Mouse (Mus musculus) testis, adult 2 months (tissue): Measurements from ENCODE around the gene Dcdc2b. TPM values are rescaled to one million over a fixed set of nuclear protein-coding genes. Genes with fewer than 3 reads are reported as not detected.

Experiments used
- H3K27ac ChIP-seq: fragments of 200-500 bp; 2 replicates; pipeline ENCODE4 v1.5.1; 2012; ENCODE audit warnings: low read depth, low read length; ENCODE audit not compliant: control insufficient read depth, insufficient read depth
- H3K27me3 ChIP-seq: fragments of 200-500 bp; 2 replicates; pipeline ENCODE4 v1.6.1; 2012; ENCODE audit warnings: mild to moderate bottlenecking, low read length, moderate library complexity; ENCODE audit not compliant: control insufficient read depth, insufficient read depth
- H3K36me3 ChIP-seq: fragments of 200-500 bp; 2 replicates; pipeline ENCODE4 v1.6.1; 2012; ENCODE audit warnings: mild to moderate bottlenecking, low read length; ENCODE audit not compliant: control insufficient read depth, insufficient read depth
- H3K4me1 ChIP-seq: fragments of 200-500 bp; 2 replicates; pipeline ENCODE4 v1.6.1; 2012; ENCODE audit warnings: low read length; ENCODE audit not compliant: control insufficient read depth, insufficient read depth
- H3K4me3 ChIP-seq: fragments of 200-500 bp; 2 replicates; pipeline ENCODE4 v1.5.1; 2012; ENCODE audit warnings: low read depth, mild to moderate bottlenecking, low read length, moderate library complexity, mixed read lengths; ENCODE audit not compliant: control insufficient read depth
- CTCF ChIP-seq: fragments of 200-500 bp; IDR thresholded peaks from 2 replicates; pipeline ENCODE4 v1.5.1; 2012; ENCODE audit warnings: low read depth, mild to moderate bottlenecking, inconsistent platforms, low read length, moderate library complexity; ENCODE audit not compliant: control insufficient read depth, insufficient read depth, insufficient replicate concordance
- POLR2A ChIP-seq: fragments of 200-500 bp; IDR thresholded peaks from 2 replicates; pipeline ENCODE4 v1.6.1; 2012; ENCODE audit warnings: low read depth, mild to moderate bottlenecking, inconsistent platforms, low read length, moderate library complexity; ENCODE audit not compliant: control insufficient read depth
- polyA plus RNA-seq: library from polyadenylated mRNA; depleted of rRNA; stranded (reverse); fragments of >200 nt; gene quantifications from 2 replicates; pipeline ENCODE4 v1.2.3, GENCODE M21; 2012; rRNA removed

Dcdc2b gene
- 15.5 and 19.4 TPM in 2 replicates for polyA plus RNA-seq

GRCm38 (mm10) chr4:129614093-129614492, at the start of gene Dcdc2b:
TSS of gene Dcdc2b (minus strand) at chr4:129614257.
- Histone ChIP-seq H3K27me3 (no peaks in the 10 kb centered on the region), H3K4me3 (no peak within 1 kb of the TSS), H3K4me1 (peaks cover 12% of the 10 kb centered on the region; the same call in 1 of the 2 replicates), H3K27ac (no peak within 1 kb of the TSS), H3K36me3 (no peaks in the 10 kb centered on the region; the same call in 1 of the 2 replicates)
- TF ChIP-seq CTCF = no peak

- Histone ChIP-seq H3K4me3 (peak overlapping the region; percentile 89), H3K36me3 (peaks cover 9% of the 10 kb centered on the region), H3K27ac (peak overlapping the region; percentile 92), H3K27me3 (no peaks in the 10 kb centered on the region), H3K4me1 (peaks cover 4% of the 10 kb centered on the region)
- TF ChIP-seq CTCF = no peak
- TF ChIP-seq POLR2A = 0 out of 2 replicates have a peak, but pooled peaks have one; percentile 22
Measured at GRCm38 (mm10) chr4:129662255-129662813, 48.3 kb upstream of the Dcdc2b start.

GRCm38 (mm10) chr4:129661584-129661983, 47.5 kb upstream of the Dcdc2b start:
- no peak for TF ChIP-seq CTCF
- TF ChIP-seq POLR2A = no peak

GRCm38 (mm10) chr4:129654770-129655169, 40.7 kb upstream of the Dcdc2b start:
- no peaks in the 10 kb centered on the region for H3K27me3 ChIP-seq
- H3K4me1 ChIP-seq = no peaks in the 10 kb centered on the region
- H3K4me3 ChIP-seq = no peak overlapping the region
- no peak for TF ChIP-seq POLR2A
- TF ChIP-seq CTCF = no peak
- peaks cover 3% of the 10 kb centered on the region for H3K36me3 ChIP-seq
- no peak overlapping the region for H3K27ac ChIP-seq

More at GRCm38 (mm10) chr4:129661584-129661983, 47.5 kb upstream of the Dcdc2b start:
- Histone ChIP-seq H3K27me3 (no peaks in the 10 kb centered on the region), H3K4me3 (peak overlapping the region; percentile 89), H3K4me1 (peaks cover 4% of the 10 kb centered on the region), H3K36me3 (peaks cover 9% of the 10 kb centered on the region), H3K27ac (peak overlapping the region; percentile 92)

GRCm38 (mm10) chr4:129650359-129650758, 36.3 kb upstream of the Dcdc2b start:
- Histone ChIP-seq H3K36me3 (peaks cover 3% of the 10 kb centered on the region), H3K27me3 (no peaks in the 10 kb centered on the region), H3K4me1 (no peaks in the 10 kb centered on the region), H3K27ac (no peak overlapping the region), H3K4me3 (no peak overlapping the region)
- no peak for TF ChIP-seq POLR2A
- TF ChIP-seq CTCF = no peak

GRCm38 (mm10) chr4:129648656-129649055, 34.6 kb upstream of the Dcdc2b start:
- no peaks in the 10 kb centered on the region; the same call in none of the 2 replicates for H3K36me3 ChIP-seq
- TF ChIP-seq POLR2A (no peak), CTCF (no peak)
- no peaks in the 10 kb centered on the region for H3K27me3 ChIP-seq
- H3K4me1 ChIP-seq = no peaks in the 10 kb centered on the region
- no peak overlapping the region for H3K27ac ChIP-seq
- no peak overlapping the region for H3K4me3 ChIP-seq

- no peak overlapping the region for H3K4me3 ChIP-seq
- no peaks in the 10 kb centered on the region for H3K27me3 ChIP-seq
- H3K36me3 ChIP-seq = no peaks in the 10 kb centered on the region; the same call in 1 of the 2 replicates
- peaks cover 3% of the 10 kb centered on the region for H3K4me1 ChIP-seq
- TF ChIP-seq POLR2A (no peak), CTCF (no peak)
- H3K27ac ChIP-seq = no peak overlapping the region
Measured at GRCm38 (mm10) chr4:129645204-129645603, 31.1 kb upstream of the Dcdc2b start.

GRCm38 (mm10) chr4:129641756-129642155, 27.7 kb upstream of the Dcdc2b start:
- TF ChIP-seq POLR2A = no peak
- TF ChIP-seq CTCF = no peak
- H3K36me3 ChIP-seq = peaks cover 5% of the 10 kb centered on the region

More at GRCm38 (mm10) chr4:129641756-129642155, 27.7 kb upstream of the Dcdc2b start:
- Histone ChIP-seq H3K27ac (no peak overlapping the region), H3K4me3 (peak overlapping the region; percentile 68), H3K27me3 (no peaks in the 10 kb centered on the region), H3K4me1 (peaks cover 12% of the 10 kb centered on the region)
